Mouse (Mus musculus) embryonic facial prominence, embryonic 11.5 days (tissue): ENCODE measurements around the gene Arhgdia. TPM values are rescaled to one million over a fixed set of nuclear protein-coding genes. Genes with fewer than 3 reads are reported as not detected.
A peak's percentile ranks its signal among the peaks of the same experiment; 100 is the strongest.

Experiments
- ATAC-seq: fragments of 200-750 bp; cut with Nextera tagmentation; replicated peaks from 2 replicates; pipeline ENCODE4 v1.8.0; 2017; ENCODE audit warnings: low read depth; ENCODE audit not compliant: insufficient number of reproducible peaks, low FRiP score, low TSS enrichment
- DNase-seq: peaks from one replicate; pipeline ENCODE4 v3.0.0-alpha.2; 2015; ENCODE audit warnings: low spot score
- H3K27ac ChIP-seq: fragments of 300-500 bp; sonication (generic); replicated peaks from 2 replicates; pipeline ENCODE4 v1.5.1; 2014; ENCODE audit warnings: mild to moderate bottlenecking, low read depth, low read length, control low read depth
- H3K27me3 ChIP-seq: fragments of 300-500 bp; sonication (generic); 2 replicates; pipeline ENCODE4 v1.6.1; 2014; ENCODE audit warnings: mild to moderate bottlenecking, low read length, moderate library complexity, mixed read lengths; ENCODE audit not compliant: control insufficient read depth, insufficient read depth
- H3K36me3 ChIP-seq: fragments of 300-500 bp; sonication (generic); replicated peaks from 2 replicates; pipeline ENCODE4 v1.6.1; 2014; ENCODE audit warnings: low read depth, mild to moderate bottlenecking, low read length, moderate library complexity, mixed read lengths; ENCODE audit not compliant: control insufficient read depth, insufficient read depth
- H3K4me1 ChIP-seq: fragments of 300-500 bp; sonication (generic); 2 replicates; pipeline ENCODE4 v1.6.1; 2014; ENCODE audit warnings: low read length, mixed read lengths; ENCODE audit not compliant: control insufficient read depth, insufficient read depth
- H3K4me2 ChIP-seq: fragments of 300-500 bp; sonication (generic); 2 replicates; pipeline ENCODE4 v1.6.1; 2014; ENCODE audit warnings: low read depth, mild to moderate bottlenecking, control low read depth, low read length, moderate library complexity
- H3K4me3 ChIP-seq: fragments of 300-500 bp; sonication (generic); 2 replicates; pipeline ENCODE4 v1.5.1; 2014; ENCODE audit warnings: low read depth, low read length, control low read depth
- H3K9ac ChIP-seq: fragments of 300-500 bp; sonication (generic); replicated peaks from 2 replicates; pipeline ENCODE4 v1.6.1; 2014; ENCODE audit warnings: mild to moderate bottlenecking, control low read depth, low read length
- H3K9me3 ChIP-seq: fragments of 300-500 bp; sonication (generic); replicated peaks from 2 replicates; pipeline ENCODE4 v1.6.1; 2016; ENCODE audit warnings: mild to moderate bottlenecking, low read length, inconsistent platforms, mixed read lengths; ENCODE audit not compliant: control insufficient read depth
- WGBS: fragments of 180-500 bp; shearing (Covaris S2); extraction: QIAGEN DNeasy Blood & Tissue Kit; methylation state at CpG from one replicate; pipeline ENCODE4 v1.1.7; 2014; 5-methylcytosine and 5-hydroxymethylcytosine counted together
- polyA plus RNA-seq: library from polyadenylated mRNA; unstranded; fragments of >200 nt; fragmentation: Nextera tagmentation; extraction: Ambion mirVana; gene quantifications from 2 replicates; pipeline ENCODE4 v1.2.1, GENCODE M21; 2014

Arhgdia gene
- polyA plus RNA-seq, 1 experiment from 2014 or later: 511 TPM

DNA sequence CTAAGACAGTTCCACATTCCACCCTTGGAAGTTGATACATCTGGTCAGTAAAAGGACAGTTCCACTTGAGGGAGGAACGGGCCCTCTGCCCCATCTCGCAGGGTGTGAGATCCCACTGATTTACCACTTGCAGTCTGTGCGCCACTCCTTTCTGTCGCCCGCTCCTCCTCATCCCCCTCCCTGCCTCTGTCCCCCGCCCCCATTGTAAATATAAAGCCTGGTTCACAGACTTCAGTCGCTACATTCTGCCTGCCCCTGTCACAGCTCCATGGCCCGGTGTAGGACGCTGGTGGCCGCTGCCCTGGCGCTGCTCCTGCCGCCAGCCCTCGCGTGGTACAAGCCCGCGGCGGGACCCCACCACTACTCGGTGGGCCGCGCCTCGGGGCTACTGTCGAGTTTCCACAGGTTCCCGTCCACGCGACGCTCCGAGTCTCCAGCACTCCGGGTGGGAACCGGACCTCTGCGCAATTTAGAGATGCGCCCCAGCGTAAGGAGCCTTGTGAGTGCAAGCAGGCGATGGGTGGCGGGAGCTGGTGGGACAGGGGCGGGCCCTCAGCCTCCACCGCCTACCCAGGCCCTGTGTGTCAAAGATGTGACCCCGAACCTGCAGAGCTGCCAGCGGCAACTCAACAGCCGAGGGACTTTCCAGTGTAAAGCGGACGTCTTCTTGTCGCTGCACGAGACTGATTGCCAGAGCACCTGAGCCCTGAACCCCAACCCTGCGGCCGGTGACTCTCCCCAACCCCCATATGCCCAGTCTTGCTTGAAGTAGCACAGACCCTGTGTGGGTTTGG, 27.0 kb upstream of the Arhgdia start, which contains the start of gene Npb:
TSS of gene Npb (plus strand) at position 237 of the 794 bp plus-strand sequence.
- Histone ChIP-seq H3K4me2 (peak within 1 kb of the TSS; percentile 53), H3K4me3 (peak within 1 kb of the TSS; percentile 18), H3K36me3 (peaks cover 5% of the 10 kb centered on the region; the same call in 1 of the 2 replicates), H3K4me1 (peaks cover 5% of the 10 kb centered on the region), H3K27ac (no peak within 1 kb of the TSS), H3K9ac (peak within 1 kb of the TSS; percentile 51), H3K9me3 (no peaks in the 10 kb centered on the region), H3K27me3 (peaks cover 3% of the 10 kb centered on the region; the same call in 1 of the 2 replicates)
- ATAC-seq: no peak
- peak; percentile 24 for DNase-seq
- WGBS: 6% methylated on average over 45 of the region's 45 CpGs

DNA sequence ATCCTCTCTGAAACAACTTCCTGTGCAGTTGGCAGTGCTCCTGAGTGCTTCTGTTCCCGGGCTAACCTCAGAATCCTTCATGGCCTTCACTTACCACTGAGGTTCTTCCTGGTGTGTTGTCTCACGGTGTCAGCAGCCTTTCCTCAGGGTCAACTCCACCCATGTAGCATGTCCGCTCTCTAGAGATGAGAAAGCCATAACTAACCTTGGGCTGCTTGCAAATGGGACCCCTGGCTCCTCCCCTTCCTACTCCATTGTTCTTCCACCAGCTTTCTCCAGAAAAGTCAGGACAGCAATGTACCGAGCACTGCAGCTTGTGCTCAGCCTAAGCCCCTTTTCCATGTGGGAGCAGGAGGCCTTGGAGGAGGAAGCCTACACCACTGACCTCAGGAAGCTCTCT, 25.3 kb upstream of the Arhgdia start:
- no peaks in the 10 kb centered on the region; the same call in 1 of the 2 replicates for H3K36me3 ChIP-seq
- no peak overlapping the region for H3K4me3 ChIP-seq
- no peak for ATAC-seq
- no peak overlapping the region for H3K9ac ChIP-seq
- H3K9me3 ChIP-seq: no peaks in the 10 kb centered on the region
- 78% methylated on average over 4 of the region's 4 CpGs for WGBS
- no peak for DNase-seq
- H3K27ac ChIP-seq: no peak overlapping the region
- peaks cover 3% of the 10 kb centered on the region; the same call in 1 of the 2 replicates for H3K27me3 ChIP-seq
- no peak overlapping the region for H3K4me2 ChIP-seq
- peaks cover 5% of the 10 kb centered on the region for H3K4me1 ChIP-seq

DNA sequence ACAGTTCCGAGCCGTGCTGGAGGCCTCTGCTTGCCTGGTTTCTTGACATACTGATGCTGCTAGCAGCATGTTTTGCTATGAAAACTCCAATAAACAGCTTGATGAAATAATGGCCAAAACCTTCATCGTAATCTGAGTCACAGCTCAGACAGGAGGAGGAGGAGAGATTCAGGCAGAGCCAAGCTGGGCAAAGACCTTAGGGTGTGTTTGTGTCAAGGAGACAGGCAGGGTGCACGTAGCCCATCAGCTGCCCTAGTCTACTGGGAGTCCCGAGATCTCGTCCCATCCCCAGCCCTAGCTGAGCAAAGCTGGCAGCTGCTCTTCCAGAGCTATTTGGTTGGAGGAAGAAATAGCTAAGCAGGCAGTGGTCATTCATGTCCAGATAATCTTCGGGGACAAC, 24.2 kb upstream of the Arhgdia start:
- DNase-seq (no peak), ATAC-seq (no peak)
- H3K36me3 ChIP-seq: no peaks in the 10 kb centered on the region; the same call in 1 of the 2 replicates
- no peak overlapping the region for H3K4me3 ChIP-seq
- H3K4me2 ChIP-seq: no peak overlapping the region
- H3K9ac ChIP-seq: no peak overlapping the region
- H3K27ac ChIP-seq: no peak overlapping the region
- peaks cover 3% of the 10 kb centered on the region; the same call in 1 of the 2 replicates for H3K27me3 ChIP-seq
- peaks cover 5% of the 10 kb centered on the region for H3K4me1 ChIP-seq
- H3K9me3 ChIP-seq: no peaks in the 10 kb centered on the region
- whole genome bisulfite sequencing: 95% methylated on average over 7 of the region's 7 CpGs

DNA sequence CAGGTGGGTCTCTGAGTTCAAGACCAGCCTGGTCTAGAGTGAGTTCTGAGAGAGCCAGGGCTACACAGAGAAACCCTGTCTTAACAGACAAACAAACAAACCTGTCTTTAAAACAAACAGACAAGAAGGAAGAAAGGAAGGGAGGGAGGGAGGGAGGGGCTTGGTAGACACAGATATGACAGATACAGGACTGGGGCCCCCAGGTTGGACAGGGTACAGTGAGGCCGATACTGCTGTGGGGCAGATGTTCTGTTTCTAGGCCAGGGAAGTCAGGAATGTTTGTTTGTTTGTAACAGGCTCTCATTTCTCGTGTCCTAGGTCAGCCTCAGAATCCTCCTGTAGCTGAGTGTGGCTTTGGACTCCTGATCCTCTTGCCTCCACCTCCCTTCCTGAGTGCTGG, 22.1 kb upstream of the Arhgdia start:
- WGBS: 83% methylated on average over 2 of the region's 2 CpGs
- Histone ChIP-seq H3K4me1 (peaks cover 5% of the 10 kb centered on the region), H3K4me3 (no peak overlapping the region), H3K27me3 (peaks cover 3% of the 10 kb centered on the region; the same call in 1 of the 2 replicates), H3K36me3 (no peaks in the 10 kb centered on the region; the same call in 1 of the 2 replicates), H3K27ac (no peak overlapping the region), H3K9ac (no peak overlapping the region), H3K4me2 (no peak overlapping the region), H3K9me3 (no peaks in the 10 kb centered on the region)
- DNase-seq: no peak
- no peak for ATAC-seq

DNA sequence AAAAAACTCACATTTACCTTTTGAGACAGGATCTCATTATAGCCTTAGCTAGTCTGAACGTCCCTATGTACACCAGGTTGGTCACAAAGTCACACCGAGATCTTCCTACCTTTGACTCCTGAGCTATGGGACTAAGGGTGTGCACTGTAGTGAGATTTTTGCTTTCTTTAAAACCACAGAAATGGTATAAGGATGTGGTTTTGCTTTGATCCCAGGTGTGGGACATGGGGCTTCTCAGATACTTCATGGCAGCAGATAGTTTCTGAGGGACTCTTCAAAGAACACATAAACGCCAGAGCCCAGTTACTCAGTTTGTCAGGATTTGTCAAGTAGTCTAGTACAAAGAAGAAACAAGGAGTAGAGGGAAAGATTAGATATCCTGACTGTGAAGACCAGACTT, 19.3 kb upstream of the Arhgdia start:
- 94% methylated on average over 3 of the region's 3 CpGs for WGBS
- H3K4me2 ChIP-seq: no peak overlapping the region
- no peak overlapping the region for H3K27ac ChIP-seq
- no peaks in the 10 kb centered on the region for H3K9me3 ChIP-seq
- no peak overlapping the region for H3K9ac ChIP-seq
- H3K4me1 ChIP-seq: peaks cover 2% of the 10 kb centered on the region
- H3K27me3 ChIP-seq: no peaks in the 10 kb centered on the region
- no peaks in the 10 kb centered on the region; the same call in none of the 2 replicates for H3K36me3 ChIP-seq
- ATAC-seq (no peak), DNase-seq (no peak)
- H3K4me3 ChIP-seq: no peak overlapping the region

DNA sequence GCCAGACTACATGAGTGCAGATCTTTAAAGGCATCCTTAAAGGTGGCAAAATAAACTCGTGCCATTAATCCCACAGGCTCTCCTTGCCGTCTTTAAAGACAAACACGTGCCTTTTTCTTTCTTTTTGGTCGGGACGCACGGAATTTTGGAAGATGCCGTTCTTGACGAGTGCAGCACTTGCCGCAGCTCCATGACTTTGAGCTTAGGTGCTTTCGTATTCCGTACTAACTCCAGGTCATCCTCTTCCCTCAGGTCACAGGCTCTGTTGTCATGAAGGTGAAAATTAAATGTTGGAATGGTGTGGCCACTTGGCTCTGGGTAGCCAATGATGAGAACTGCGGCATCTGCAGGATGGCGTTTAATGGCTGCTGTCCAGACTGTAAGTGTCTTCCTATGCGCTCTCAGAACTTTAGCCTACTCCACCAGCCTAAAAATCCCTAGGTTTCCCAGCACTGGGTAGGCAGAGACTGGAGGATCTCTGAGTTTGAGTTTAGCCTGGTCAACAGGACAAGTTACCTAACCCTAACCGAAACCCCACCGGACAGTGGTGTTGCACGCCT, 17.6 kb upstream of the Arhgdia start:
- Histone ChIP-seq H3K36me3 (peaks cover 6% of the 10 kb centered on the region), H3K4me2 (peak overlapping the region; percentile 94), H3K9ac (peak overlapping the region; percentile 61), H3K4me1 (peaks cover 2% of the 10 kb centered on the region), H3K27me3 (no peaks in the 10 kb centered on the region), H3K27ac (peak overlapping the region; percentile 38; the same call in 1 of the 2 replicates), H3K9me3 (no peaks in the 10 kb centered on the region), H3K4me3 (peak overlapping the region; percentile 99)
- WGBS: 50% methylated on average over 17 of the region's 17 CpGs
- DNase-seq (no peak), ATAC-seq (no peak)

DNA sequence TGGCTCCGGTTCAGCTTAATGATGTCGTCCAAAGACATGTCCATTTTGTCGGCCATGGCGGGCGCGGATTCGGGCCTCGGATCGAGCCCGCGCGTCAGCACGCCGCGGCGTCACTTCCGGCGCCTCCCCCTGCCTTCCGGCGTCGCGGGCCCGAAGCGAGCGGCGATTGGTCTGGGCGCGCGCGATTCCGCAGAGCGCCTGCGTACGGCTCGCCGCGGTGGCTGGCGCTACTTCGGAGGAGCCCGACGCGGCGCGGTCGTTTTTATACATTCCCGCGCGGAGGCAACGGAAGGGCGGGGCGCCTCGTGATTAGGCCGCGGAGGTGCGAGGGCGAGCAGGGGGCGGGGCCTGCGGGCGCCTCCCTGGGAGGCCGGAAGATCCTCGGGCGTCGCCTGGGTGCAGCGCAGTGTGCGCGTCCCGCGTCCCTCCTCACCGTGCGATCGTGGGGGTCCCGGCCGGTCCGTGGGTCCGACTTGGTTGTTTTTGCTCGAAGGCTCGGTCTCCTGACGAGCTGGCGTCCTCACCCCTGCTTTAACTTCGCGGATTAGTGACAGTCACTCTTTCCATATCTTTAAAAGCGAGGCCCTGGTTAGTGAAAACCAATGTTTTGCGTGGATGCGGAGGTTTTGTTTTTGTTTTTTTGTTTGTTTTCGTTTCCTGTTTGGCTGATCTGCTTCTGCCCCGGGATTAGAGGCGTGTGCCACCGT, 17.0 kb upstream of the Arhgdia start, which contains the start of the genes Alyref and Anapc11:
TSS of gene Alyref (minus strand) at position 83 of the 707 bp plus-strand sequence.
TSS of gene Anapc11 (plus strand) at position 139 of the 707 bp plus-strand sequence.
- DNase-seq (peak; percentile 98), ATAC-seq (peak; percentile 95)
- under 1% methylated on average over 83 of the region's 88 CpGs for WGBS
- H3K36me3 ChIP-seq: peaks cover 6% of the 10 kb centered on the region
- no peaks in the 10 kb centered on the region for H3K9me3 ChIP-seq
- peak within 1 kb of the TSS; percentile 94 for H3K4me2 ChIP-seq
- H3K27me3 ChIP-seq: no peaks in the 10 kb centered on the region
- peak within 1 kb of the TSS; percentile 87 for H3K27ac ChIP-seq
- peak within 1 kb of the TSS; percentile 99 for H3K4me3 ChIP-seq
- H3K9ac ChIP-seq: peak within 1 kb of the TSS; percentile 99
- H3K4me1 ChIP-seq: peaks cover 2% of the 10 kb centered on the region
